Mouse (Mus musculus): Measurements from ENCODE around the gene Capns1. TPM values are rescaled to one million over a fixed set of nuclear protein-coding genes. Genes with fewer than 3 reads are reported as not detected.
A peak's percentile ranks its signal among the peaks of the same experiment; 100 is the strongest.
"Not testable (repeated sequence)": the region's sequence is repeated elsewhere in the genome, so short reads cannot be mapped to it uniquely, and the experiment has no call there.

Capns1 gene
- total RNA-seq (2021) (100 to 1,000 TPM; 629 to 666 TPM), polyA plus RNA-seq (2012; rRNA removed) (1,680 and 2,038 TPM in 2 replicates)
- long read RNA-seq, transcript Capns1-203 (11 exons, 1,429 nt) = major isoform, 234 of 266 reads
- long read RNA-seq, partial matches to known transcripts = 13 of 266 reads
- long read RNA-seq, other reads (novel, unspliced or antisense) = 10 of 266 reads

GRCm38 (mm10) chr7:30198481-30198971 is at the start of gene Capns1:
Gene Capns1 (minus strand): TSS chr7:30198811.
- peak; percentile 78 for DNase-seq

GRCm38 (mm10) chr7:30237374-30237773 is 38.8 kb upstream of the Capns1 start:
- DNase-seq = not testable (repeated sequence)

GRCm38 (mm10) chr7:30235625-30236024 is 37.0 kb upstream of the Capns1 start, which contains the start of gene Ovol3:
Gene Ovol3 (minus strand): TSS chr7:30235725.
- DNase-seq = no peak

- no peak for DNase-seq
Measured at GRCm38 (mm10) chr7:30235091-30235490, 36.5 kb upstream of the Capns1 start.

- peak; percentile 36 for DNase-seq
Measured at GRCm38 (mm10) chr7:30234276-30234858, 35.8 kb upstream of the Capns1 start.

- DNase-seq = no peak
Measured at GRCm38 (mm10) chr7:30233387-30233786, 34.8 kb upstream of the Capns1 start.

- peak; percentile 52 for DNase-seq
Measured at GRCm38 (mm10) chr7:30232631-30233148, 34.1 kb upstream of the Capns1 start.

GRCm38 (mm10) chr7:30231669-30232454 is 33.3 kb upstream of the Capns1 start, which contains the start of the genes Polr2i and Tbcb:
Gene Polr2i (plus strand): TSS chr7:30231948.
Gene Tbcb (minus strand): TSS chr7:30232272.
- DNase-seq = peak; percentile 98

- DNase-seq = no peak
Measured at GRCm38 (mm10) chr7:30231328-30231668, 32.7 kb upstream of the Capns1 start.

GRCm38 (mm10) chr7:30224206-30224605 is 25.6 kb upstream of the Capns1 start:
- no peak for DNase-seq

- DNase-seq = no peak
Measured at GRCm38 (mm10) chr7:30222205-30222604, 23.6 kb upstream of the Capns1 start.

- DNase-seq = peak; percentile 52
Measured at GRCm38 (mm10) chr7:30221433-30221832, 22.8 kb upstream of the Capns1 start.

- DNase-seq = no peak
Measured at GRCm38 (mm10) chr7:30220008-30220356, 21.4 kb upstream of the Capns1 start.

- DNase-seq = peak; percentile 65
Measured at GRCm38 (mm10) chr7:30219293-30220007, 20.8 kb upstream of the Capns1 start.

GRCm38 (mm10) chr7:30217277-30217676 is 18.7 kb upstream of the Capns1 start:
- no peak for DNase-seq

- peak; percentile 71 for DNase-seq
Measured at GRCm38 (mm10) chr7:30216723-30217151, 18.1 kb upstream of the Capns1 start.

- DNase-seq = no peak
Measured at GRCm38 (mm10) chr7:30215875-30216274, 17.3 kb upstream of the Capns1 start.

- peak; percentile 69 for DNase-seq
Measured at GRCm38 (mm10) chr7:30213881-30214280, 15.3 kb upstream of the Capns1 start.

GRCm38 (mm10) chr7:30211025-30211424 is 12.4 kb upstream of the Capns1 start:
- no peak for DNase-seq

- DNase-seq = not testable (repeated sequence)
Measured at GRCm38 (mm10) chr7:30206364-30206763, 7.8 kb upstream of the Capns1 start.

- peak; percentile 70 for DNase-seq
Measured at GRCm38 (mm10) chr7:30205383-30205782, 6.8 kb upstream of the Capns1 start.

GRCm38 (mm10) chr7:30204380-30204779 is 5.8 kb upstream of the Capns1 start:
- DNase-seq = peak; percentile 46
